Mouse (Mus musculus): ENCODE measurements around the gene Slc25a48. TPM values are rescaled to one million over a fixed set of nuclear protein-coding genes. Genes with fewer than 3 reads are reported as not detected.

The Slc25a48 gene
- polyA plus RNA-seq, 1 experiment from 2014 or later, result not detected

GRCm38 (mm10) chr13:56513595-56513994, 75.4 kb downstream of the Slc25a48 start:
- ATAC-seq, result no peak
- Histone ChIP-seq H3K4me3 (ENCODE audit: low read depth, low read length) (no peak overlapping the region), H3K9ac (ENCODE audit: low read depth, low read length) (no peak overlapping the region), H3K36me3 (ENCODE audit: control insufficient read depth, insufficient read depth, low read length) (no peaks in the 10 kb centered on the region), H3K4me1 (ENCODE audit: control insufficient read depth, insufficient read depth, low read length) (no peaks in the 10 kb centered on the region), H3K9me3 (replicated peaks; ENCODE audit: control insufficient read depth, low read length, poor library complexity, severe bottlenecking) (no peaks in the 10 kb centered on the region), H3K27ac (ENCODE audit: low read length) (no peak overlapping the region), H3K4me2 (ENCODE audit: low read length) (no peak overlapping the region), H3K27me3 (ENCODE audit: control insufficient read depth, insufficient read depth, low read depth, low read length) (no peaks in the 10 kb centered on the region)

GRCm38 (mm10) chr13:56516311-56516710, 78.2 kb downstream of the Slc25a48 start:
- H3K4me3 ChIP-seq (ENCODE audit: low read depth, low read length), result no peak overlapping the region
- WGBS, result 48% methylated on average over 4 of the region's 4 CpGs
- no peak overlapping the region for H3K9ac ChIP-seq (ENCODE audit: low read depth, low read length)
- H3K27ac ChIP-seq (ENCODE audit: low read length), result no peak overlapping the region
- H3K4me1 ChIP-seq (ENCODE audit: control insufficient read depth, insufficient read depth, low read length), result no peaks in the 10 kb centered on the region
- ATAC-seq, result no peak
- H3K27me3 ChIP-seq (ENCODE audit: control insufficient read depth, insufficient read depth, low read depth, low read length), result no peaks in the 10 kb centered on the region
- H3K36me3 ChIP-seq (ENCODE audit: control insufficient read depth, insufficient read depth, low read length), result no peaks in the 10 kb centered on the region
- H3K9me3 ChIP-seq (replicated peaks; ENCODE audit: control insufficient read depth, low read length, poor library complexity, severe bottlenecking), result no peaks in the 10 kb centered on the region
- H3K4me2 ChIP-seq (ENCODE audit: low read length), result no peak overlapping the region

- WGBS, result 8% methylated on average over 7 of the region's 7 CpGs
- no peak overlapping the region for H3K27ac ChIP-seq (ENCODE audit: low read length)
- ATAC-seq, result no peak
Measured at GRCm38 (mm10) chr13:56516816-56517215, 78.7 kb downstream of the Slc25a48 start.

GRCm38 (mm10) chr13:56522081-56522820, 84.1 kb downstream of the Slc25a48 start, which contains the start of gene Fbxl21:
TSS of gene Fbxl21 (plus strand) at chr13:56522472.
- 1% methylated on average over 56 of the region's 56 CpGs for WGBS
- H3K27ac ChIP-seq (ENCODE audit: low read length), result peak within 1 kb of the TSS; percentile 53; the same call in 1 of the 2 replicates
- H3K4me3 ChIP-seq (ENCODE audit: low read depth, low read length), result peak within 1 kb of the TSS; percentile 72
- no peaks in the 10 kb centered on the region for H3K36me3 ChIP-seq (ENCODE audit: control insufficient read depth, insufficient read depth, low read length)
- H3K4me2 ChIP-seq (ENCODE audit: low read length), result peak within 1 kb of the TSS; percentile 94
- no peaks in the 10 kb centered on the region for H3K4me1 ChIP-seq (ENCODE audit: control insufficient read depth, insufficient read depth, low read length)
- no peaks in the 10 kb centered on the region for H3K9me3 ChIP-seq (replicated peaks; ENCODE audit: control insufficient read depth, low read length, poor library complexity, severe bottlenecking)
- H3K27me3 ChIP-seq (ENCODE audit: control insufficient read depth, insufficient read depth, low read depth, low read length), result no peaks in the 10 kb centered on the region
- peak; percentile 98 for ATAC-seq
- peak within 1 kb of the TSS; percentile 80 for H3K9ac ChIP-seq (ENCODE audit: low read depth, low read length)

More at GRCm38 (mm10) chr13:56516816-56517215, 78.7 kb downstream of the Slc25a48 start:
- no peak overlapping the region for H3K4me2 ChIP-seq (ENCODE audit: low read length)
- H3K9ac ChIP-seq (ENCODE audit: low read depth, low read length), result no peak overlapping the region
- no peak overlapping the region for H3K4me3 ChIP-seq (ENCODE audit: low read depth, low read length)
- no peaks in the 10 kb centered on the region for H3K36me3 ChIP-seq (ENCODE audit: control insufficient read depth, insufficient read depth, low read length)
- H3K27me3 ChIP-seq (ENCODE audit: control insufficient read depth, insufficient read depth, low read depth, low read length), result no peaks in the 10 kb centered on the region
- no peaks in the 10 kb centered on the region for H3K4me1 ChIP-seq (ENCODE audit: control insufficient read depth, insufficient read depth, low read length)
- no peaks in the 10 kb centered on the region for H3K9me3 ChIP-seq (replicated peaks; ENCODE audit: control insufficient read depth, low read length, poor library complexity, severe bottlenecking)

- peak; percentile 25 for ATAC-seq
- peak overlapping the region; percentile 72 for H3K4me3 ChIP-seq (ENCODE audit: low read depth, low read length)
- WGBS, result 4% methylated on average over 8 of the region's 8 CpGs
- no peaks in the 10 kb centered on the region for H3K36me3 ChIP-seq (ENCODE audit: control insufficient read depth, insufficient read depth, low read length)
- no peaks in the 10 kb centered on the region for H3K9me3 ChIP-seq (replicated peaks; ENCODE audit: control insufficient read depth, low read length, poor library complexity, severe bottlenecking)
- H3K27me3 ChIP-seq (ENCODE audit: control insufficient read depth, insufficient read depth, low read depth, low read length), result no peaks in the 10 kb centered on the region
- no peaks in the 10 kb centered on the region for H3K4me1 ChIP-seq (ENCODE audit: control insufficient read depth, insufficient read depth, low read length)
- H3K9ac ChIP-seq (ENCODE audit: low read depth, low read length), result peak overlapping the region; percentile 80
- H3K27ac ChIP-seq (ENCODE audit: low read length), result peak overlapping the region; percentile 53; the same call in 1 of the 2 replicates
- peak overlapping the region; percentile 94 for H3K4me2 ChIP-seq (ENCODE audit: low read length)
Measured at GRCm38 (mm10) chr13:56522821-56523167, 84.6 kb downstream of the Slc25a48 start.

Other genes with a start within 250 kb of the Slc25a48 start
- gene Neurog1, start 186.2 kb upstream of the Slc25a48 start, polyA plus RNA-seq (2015; fragmentation: Nextera tagmentation; extraction: Ambion mirVana), result 2.3 and 3.2 TPM in 2 replicates
- 12.3 and 21.0 TPM in 2 replicates for gene Cxcl14, start 141.8 kb upstream of the Slc25a48 start, polyA plus RNA-seq (2015; fragmentation: Nextera tagmentation; extraction: Ambion mirVana)
- gene Gm3045, start 11.8 kb upstream of the Slc25a48 start, polyA plus RNA-seq (2015; fragmentation: Nextera tagmentation; extraction: Ambion mirVana), result not detected in 2 replicates
- gene Il9, start 43.9 kb downstream of the Slc25a48 start, polyA plus RNA-seq (2015; fragmentation: Nextera tagmentation; extraction: Ambion mirVana), result not detected in 2 replicates
- gene Fbxl21, start 84.1 kb downstream of the Slc25a48 start, polyA plus RNA-seq (2015; fragmentation: Nextera tagmentation; extraction: Ambion mirVana), result 3.2 and 3.3 TPM in 2 replicates
- gene Lect2, start 110.1 kb downstream of the Slc25a48 start, polyA plus RNA-seq (2015; fragmentation: Nextera tagmentation; extraction: Ambion mirVana), result not detected in 2 replicates
- 2.9 and 4.1 TPM in 2 replicates for gene Tgfbi, start 171.2 kb downstream of the Slc25a48 start, polyA plus RNA-seq (2015; fragmentation: Nextera tagmentation; extraction: Ambion mirVana)